Mouse (Mus musculus): Measurements from ENCODE around the gene Tacr2. TPM values are rescaled to one million over a fixed set of nuclear protein-coding genes. Genes with fewer than 3 reads are reported as not detected.

Tacr2 gene
- polyA plus RNA-seq, 2 experiments from 2014 or later = not detected

GRCm38 (mm10) chr10:62242358-62242757 lies 9.9 kb upstream of the Tacr2 start:
- ATAC-seq = no peak

DNA sequence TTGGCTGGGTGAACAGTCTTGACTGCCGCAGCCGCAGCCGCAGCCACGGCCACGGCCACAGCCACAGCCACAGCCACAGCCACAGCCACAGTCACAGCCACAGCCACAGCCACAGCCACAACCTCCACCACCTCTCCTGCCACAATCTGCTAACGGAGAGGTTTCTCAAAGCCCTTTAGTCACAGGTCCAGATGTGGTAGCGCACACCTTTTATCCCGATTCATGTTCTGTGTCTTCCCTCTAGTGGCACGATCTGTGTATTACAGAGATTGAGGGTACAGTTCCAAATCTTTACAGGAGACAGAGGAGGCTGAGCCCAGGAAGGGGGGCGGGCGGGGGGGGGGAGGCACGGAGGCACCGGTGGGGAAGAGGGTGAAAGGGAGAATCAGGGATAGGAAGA lies 9.3 kb upstream of the Tacr2 start:
- ATAC-seq = no peak

- no peak for ATAC-seq
Measured at GRCm38 (mm10) chr10:62244067-62244466, 8.2 kb upstream of the Tacr2 start.

DNA sequence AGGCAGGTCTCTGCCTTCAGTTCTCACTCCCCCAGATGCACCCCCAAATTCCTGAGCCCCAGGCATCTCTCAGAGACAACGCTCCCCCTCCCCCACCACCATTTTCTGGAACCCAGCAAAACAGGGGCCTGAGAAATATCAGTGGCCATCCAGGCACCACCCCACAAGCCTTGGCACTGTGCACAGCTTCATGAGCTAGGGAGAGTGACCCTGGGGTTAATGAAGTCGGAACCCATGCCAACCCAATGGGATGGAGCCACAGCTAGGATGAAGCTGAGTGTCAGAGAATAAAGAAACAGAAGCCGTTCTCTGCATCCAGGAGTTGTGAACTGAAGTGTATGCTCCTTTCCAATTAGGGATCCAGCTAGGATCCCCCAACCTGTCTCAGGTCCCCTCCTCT lies 5.1 kb upstream of the Tacr2 start:
- ATAC-seq = no peak

DNA sequence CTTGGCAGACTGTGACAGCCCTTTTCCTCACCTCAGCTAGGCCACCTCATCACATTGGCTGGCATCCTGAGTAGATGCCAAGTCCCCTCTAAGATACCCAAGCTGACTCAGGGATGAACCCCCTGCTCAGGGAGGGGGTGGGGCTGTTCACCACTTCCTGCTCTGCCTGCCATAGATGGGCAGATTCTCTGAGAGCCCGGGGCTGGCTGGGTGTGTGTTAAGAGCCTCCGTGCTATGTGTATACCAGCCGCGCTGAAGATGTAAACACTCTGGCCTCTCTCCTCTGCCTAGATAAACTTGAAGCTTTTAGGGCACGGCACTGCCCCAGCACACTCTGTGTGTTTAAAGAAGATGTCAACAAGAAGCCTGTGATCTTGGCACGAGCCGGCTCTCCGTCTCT lies 4.4 kb upstream of the Tacr2 start:
- ATAC-seq = peak; percentile 47

GRCm38 (mm10) chr10:62252496-62253235 lies 428 bp downstream of the Tacr2 start:
- ATAC-seq = no peak

GRCm38 (mm10) chr10:62258298-62258697 lies 6.1 kb downstream of the Tacr2 start:
- ATAC-seq = no peak

DNA sequence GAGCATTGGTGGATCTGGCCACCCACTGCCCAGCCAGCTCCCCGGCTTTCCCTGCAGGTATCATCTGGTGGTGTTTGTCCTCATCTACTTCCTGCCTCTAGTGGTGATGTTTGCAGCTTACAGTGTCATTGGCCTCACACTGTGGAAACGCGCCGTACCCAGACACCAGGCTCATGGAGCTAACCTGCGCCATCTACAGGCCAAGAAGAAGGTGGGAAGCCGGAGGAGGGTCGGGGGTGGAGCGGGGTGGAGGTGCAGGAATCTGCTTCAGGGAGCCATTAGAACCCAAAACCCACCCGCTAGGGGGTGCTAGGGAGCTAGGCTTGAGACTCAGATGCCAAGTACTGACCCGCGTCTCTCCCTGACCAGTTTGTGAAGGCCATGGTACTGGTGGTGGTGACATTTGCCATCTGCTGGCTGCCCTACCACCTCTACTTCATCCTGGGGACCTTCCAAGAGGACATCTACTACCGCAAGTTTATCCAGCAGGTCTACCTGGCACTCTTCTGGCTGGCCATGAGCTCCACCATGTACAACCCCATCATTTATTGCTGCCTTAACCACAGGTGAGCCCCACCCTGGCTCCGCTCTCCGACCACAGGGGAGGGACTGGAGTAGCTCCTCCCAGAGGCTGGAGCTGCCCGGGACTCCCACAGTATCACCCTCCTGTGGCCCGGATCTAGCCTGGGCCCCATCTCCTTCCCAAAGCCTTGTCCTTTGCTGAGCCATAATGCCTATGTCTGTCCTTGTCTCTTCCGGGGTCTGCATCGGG lies 9.1 kb downstream of the Tacr2 start:
- peak; percentile 96 for ATAC-seq

DNA sequence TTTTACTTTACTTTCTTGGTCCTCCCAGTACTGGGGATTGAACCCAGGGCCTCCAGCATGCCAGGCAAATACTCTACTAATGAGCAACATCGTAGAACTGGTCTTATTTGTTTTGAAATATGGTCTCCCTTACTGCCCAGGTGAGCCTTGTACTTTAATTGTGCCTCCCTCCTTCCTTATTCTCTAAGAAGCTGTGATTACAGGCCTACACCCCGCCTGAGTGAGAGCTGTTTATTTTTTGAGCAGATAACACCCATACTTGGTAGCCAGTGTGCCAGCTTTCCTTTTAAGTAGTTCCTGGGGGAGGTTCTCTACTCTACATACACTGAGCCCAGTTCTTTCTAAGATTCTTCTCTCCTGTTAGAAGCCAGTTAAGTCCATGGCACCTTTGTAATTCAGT lies 12.1 kb downstream of the Tacr2 start:
- no peak for ATAC-seq

DNA sequence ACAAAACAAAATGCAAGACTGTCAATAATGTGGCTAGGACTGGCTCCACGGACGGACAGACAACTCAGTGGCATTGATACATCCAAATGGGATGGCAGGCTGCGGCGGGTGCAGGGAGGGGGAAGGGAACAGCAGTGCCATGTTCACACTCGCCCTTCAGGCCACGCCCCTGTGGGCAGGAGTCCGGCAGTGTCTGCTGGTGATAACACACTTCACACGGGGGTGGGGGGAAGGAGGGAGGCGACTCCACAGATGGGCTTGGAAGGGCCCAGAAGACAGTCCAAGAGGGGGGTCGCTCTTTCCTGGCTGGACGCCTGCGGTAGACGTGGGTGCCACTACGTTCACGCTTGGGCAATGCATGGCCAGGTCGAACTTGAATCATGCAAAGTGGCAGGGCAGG lies 17.0 kb downstream of the Tacr2 start:
- no peak for ATAC-seq

- peak; percentile 42 for ATAC-seq
Measured at GRCm38 (mm10) chr10:62275235-62275634, 23.0 kb downstream of the Tacr2 start.

DNA sequence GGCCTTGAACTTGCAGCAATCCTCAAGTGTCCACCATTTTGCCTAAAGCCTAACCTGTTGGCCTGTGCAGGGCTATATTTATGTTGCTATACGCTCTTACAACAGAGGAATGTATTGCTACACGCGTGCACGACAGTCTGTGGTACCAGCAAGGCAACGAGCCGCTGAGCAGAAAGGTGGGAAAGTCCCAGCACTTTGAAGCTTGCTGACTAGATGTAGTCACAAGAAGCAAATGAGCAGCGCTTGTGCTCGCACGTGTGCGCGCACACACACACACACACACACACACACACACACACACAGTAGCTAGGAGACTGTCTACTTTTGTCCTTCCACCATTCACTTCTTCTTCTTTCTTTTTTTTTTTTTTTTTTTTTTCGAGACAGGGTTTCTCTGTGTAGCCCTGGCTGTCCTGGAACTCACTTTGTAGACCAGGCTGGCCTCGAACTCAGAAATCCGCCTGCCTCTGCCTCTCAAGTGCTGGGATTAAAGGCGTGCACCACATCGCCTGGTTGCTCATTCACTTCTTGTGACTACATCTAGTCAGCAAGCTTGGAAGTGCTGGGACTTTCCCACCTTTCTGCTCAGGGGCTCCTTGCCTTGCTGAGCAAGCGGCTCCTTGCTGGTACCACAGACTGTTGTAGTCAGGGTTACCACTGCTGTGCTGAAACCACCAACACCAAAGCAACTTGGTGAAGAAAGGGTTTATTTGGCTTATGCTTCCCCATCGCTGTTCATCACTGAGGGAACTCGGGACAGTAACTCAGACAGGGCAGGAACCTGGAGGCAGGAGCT lies 25.5 kb downstream of the Tacr2 start:
- ATAC-seq = peak; percentile 90

DNA sequence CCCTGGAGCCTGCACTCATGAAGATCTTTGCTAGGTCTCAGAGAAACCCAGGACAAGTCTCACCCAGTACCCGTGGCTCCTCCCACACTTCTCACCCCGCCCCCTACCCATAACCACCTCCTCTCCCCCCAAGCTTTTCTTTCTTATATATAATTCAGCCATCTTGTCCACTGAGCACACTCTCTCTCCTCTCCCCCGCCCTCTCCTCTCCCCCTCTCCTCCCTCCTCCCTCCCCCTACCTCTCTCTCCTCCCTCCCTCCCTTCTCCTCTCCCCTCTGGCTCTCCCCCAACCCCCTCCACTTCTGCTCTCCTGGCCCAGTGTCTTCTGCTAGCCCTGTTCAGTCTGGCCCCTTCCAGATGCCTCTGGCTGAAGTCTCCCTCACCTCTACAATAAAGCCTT lies 26.8 kb downstream of the Tacr2 start:
- ATAC-seq = no peak

DNA sequence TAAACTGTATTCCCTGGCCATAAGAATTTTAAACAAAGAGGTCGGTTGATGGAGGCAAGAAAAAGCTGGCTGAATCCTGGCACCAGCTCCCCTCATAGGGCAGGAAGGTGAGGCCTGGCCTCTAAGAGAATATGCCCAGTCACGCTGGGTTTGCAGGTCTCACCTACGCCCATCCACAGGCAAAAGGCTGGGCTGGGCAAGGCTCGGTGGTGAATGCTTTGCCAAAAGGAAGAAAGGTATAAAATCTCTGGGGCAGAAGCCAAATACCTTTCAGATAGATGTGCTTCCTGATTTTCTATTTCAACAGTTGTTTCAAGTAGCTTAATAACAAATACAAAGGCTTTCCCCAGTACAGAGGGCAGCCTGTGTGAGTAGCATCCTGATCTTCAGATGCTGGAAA lies 27.4 kb downstream of the Tacr2 start:
- no peak for ATAC-seq

GRCm38 (mm10) chr10:62282782-62283181 lies 30.5 kb downstream of the Tacr2 start:
- ATAC-seq = no peak

- no peak for ATAC-seq
Measured at GRCm38 (mm10) chr10:62283206-62283792, 31.1 kb downstream of the Tacr2 start.

- no peak for ATAC-seq
Measured at GRCm38 (mm10) chr10:62287460-62288124, 35.4 kb downstream of the Tacr2 start.

DNA sequence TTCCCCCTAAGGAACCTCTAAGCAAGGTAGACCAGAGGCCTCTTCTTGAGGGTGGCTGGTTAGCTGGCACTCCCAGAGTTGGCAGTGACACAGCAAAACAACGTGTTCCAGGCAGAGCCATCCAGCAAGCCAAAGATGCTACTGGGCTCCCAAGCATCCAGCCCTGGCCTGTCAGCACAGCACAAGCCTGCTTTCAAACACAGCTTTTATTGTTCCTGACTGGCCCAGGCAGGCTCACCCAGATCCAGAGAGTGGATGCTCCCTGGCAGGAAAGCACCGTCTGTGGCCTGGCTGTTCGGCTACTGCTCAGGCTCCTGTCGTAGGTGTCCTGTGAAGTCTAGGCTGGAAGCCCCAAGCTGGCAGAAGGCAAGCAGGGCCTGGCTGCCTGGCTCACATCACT lies 41.9 kb downstream of the Tacr2 start:
- ATAC-seq = no peak

DNA sequence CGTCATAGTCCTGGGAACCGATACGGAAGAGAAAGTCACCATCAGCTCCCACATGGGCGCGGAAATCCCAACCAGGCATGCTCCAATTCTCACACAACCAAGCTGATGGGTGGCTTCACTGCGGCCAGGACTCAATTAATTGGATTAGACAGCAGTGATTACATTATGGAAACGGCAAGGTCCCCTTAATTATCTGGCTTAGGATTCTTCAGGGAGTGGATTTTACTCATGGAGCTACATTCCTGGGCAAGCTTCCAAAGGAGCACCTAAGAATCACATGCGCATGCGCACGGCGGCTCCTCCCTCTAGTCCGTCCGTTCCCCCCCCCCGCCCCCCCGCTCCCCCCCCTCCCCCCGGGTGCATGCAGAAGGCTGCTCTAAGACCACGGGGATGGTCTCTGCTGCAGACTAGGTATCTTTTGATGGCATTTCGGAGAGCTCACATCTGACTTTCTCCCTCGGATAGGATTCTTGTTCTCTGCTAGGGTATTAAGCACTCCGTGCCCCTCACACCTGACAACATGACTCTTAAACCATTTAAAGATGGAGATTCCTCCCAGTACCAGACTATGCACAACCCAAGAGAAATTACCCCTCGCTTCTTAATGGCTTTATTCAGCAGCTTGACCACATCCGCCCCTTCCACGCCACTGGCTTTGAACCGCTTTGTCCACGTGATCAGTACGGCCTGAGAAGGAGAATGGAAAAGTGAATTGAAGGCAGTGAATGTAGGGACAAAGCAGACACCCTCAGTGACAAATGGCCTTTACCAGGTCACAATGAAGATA lies 44.0 kb downstream of the Tacr2 start:
- no peak for ATAC-seq

GRCm38 (mm10) chr10:62300006-62300827 lies 48.0 kb downstream of the Tacr2 start:
- no peak for ATAC-seq

GRCm38 (mm10) chr10:62305090-62305489 lies 52.9 kb downstream of the Tacr2 start:
- no peak for ATAC-seq
